Mouse (Mus musculus): Measurements from ENCODE around the gene Gdf9.

The Gdf9 gene

DNA sequence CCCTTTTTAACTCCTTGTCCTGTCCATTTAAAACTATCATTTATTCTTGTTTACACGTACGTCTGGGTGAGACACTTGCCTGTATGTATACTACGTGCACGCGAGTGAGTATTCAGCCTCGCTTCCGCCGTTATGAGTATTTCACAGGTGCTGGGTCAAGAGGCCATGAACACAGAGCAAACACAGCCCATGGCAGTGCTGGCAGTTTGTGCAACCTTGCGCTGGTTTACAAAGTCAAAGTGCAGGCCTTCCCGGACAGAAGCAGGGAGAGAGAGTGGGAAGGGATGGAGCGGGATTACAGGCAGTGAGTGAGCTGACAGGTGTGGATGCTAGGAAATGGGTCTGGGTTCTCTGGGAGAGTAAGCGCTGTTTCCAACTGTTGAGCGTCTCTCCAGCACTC, 15.4 kb downstream of the Gdf9 start:
- DNase-seq: no peak

DNA sequence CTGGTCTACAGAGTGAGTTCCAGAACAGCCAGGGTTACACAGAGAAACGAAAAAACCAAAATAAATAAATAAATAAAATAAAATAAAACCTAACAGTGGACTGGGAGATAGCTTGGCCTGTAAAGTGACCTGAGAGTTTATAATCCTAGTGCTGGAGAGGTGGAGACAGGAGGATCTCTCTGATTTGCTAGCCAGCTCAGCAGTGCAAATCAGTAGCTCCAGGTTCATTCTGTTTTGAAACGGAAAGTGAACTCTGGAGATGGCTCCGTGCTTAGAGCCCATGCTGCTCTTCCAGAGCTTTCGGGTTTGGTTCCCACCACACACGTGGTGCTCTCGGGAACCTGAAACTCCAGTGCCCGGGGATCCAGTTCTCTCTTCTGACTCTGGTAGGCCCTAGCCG, 17.2 kb downstream of the Gdf9 start:
- no peak for DNase-seq

DNA sequence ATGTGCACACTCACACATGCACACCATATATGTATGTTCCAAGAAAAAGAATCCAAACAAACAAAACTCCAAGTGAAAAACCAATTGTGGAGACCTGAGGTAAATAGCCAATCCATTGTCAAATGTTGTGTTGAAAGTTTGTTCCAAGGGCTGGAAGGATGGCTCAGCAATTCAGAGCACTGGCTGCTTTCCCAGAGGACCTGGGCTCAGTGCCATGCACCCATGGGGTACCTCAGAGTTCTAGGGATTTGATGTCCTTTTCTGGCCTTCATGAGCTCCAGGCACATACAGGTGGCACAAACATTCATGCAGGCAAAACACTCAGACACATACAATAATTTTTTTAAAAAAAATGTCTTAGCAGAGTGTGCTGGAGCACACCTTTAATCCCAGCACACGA, 17.7 kb downstream of the Gdf9 start:
- no peak for DNase-seq

DNA sequence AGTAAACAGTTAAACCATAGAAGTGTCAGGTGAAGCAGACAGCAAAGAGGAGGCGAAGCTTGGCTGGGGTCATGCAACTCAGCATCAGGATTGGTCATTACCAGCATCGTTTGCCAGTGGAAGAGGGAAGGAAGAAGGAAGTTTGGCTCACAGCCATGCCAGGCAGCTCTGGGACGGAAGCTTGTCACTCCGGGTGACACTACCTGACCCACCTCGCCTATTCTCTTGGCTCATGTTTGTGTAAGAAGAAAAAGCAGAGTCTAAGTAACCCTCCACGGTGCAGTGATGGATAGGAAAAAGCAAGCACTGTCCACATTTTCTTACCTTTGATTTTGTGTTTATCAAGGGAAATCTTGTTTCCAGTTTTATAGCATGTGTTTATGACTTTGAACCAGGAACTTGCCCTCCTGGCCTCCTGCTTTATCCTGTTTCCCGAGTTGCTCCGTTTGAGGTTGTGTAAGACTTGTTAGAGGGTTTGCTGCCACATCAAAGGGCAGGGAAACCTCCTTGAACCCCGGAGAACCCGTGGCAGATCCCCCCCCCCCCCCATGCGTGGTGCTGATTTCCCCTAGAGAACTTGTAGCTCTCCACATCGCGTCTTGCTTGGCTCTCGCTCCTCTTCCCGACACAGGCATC, 19.4 kb downstream of the Gdf9 start:
- DNase-seq: no peak

DNA sequence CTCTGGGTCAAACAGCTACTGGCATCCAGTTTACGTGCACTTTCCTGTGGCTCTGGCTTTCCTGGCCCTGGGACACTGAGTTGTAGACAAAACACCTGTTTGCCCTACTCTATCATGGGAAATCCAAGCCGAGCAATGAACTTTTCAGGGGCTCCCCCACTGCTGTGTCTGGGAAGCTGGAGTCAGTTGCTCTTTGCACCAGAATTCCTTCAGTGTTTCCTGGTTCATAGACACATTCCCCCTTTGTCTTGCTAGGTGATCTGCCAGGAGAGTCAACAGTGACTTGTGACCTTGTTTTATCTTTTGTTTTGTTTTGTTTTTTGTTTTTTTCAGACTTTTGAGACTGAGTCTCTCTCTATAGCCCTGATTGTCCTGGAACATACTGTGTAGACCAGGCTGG, 20.5 kb downstream of the Gdf9 start:
- no peak for DNase-seq

DNA sequence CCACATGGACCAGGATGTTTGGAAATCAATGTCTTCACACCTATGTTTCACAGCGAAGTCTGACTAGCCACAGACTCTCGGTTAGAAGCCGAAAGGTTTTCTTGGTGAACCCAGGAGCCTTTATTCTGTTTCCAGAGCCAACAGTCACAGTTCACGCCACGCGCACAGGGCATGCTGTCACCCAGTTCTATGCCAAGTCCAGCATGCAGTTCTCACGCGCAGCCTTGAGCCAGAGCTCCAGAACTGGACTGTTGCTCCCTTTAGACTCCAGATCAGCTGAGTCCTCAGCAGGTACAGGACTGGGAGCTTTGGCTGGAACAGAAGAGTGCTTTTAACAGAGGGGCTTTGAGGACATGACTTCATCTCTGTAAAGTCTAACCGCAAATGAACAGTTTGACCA, 21.6 kb downstream of the Gdf9 start:
- no peak for DNase-seq

DNA sequence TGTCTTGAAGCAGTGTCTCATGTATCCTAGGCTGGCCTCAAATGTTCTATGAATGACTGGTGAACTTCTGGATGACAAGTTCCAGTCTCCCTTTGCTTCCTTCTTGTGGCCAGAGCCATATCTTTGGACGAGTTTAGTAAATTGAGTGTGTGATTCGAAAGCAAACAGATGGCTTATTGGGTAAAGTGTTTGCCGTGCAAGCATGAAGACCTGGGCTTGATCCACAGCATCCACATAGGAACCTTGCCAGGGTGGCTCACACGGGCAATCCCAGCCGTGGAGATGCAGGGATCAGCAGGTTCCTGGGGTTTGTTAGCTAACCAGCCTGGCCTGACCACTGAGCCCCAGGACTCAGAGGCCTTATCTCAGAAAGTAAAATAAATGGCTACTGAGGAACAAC, 22.2 kb downstream of the Gdf9 start:
- no peak for DNase-seq

DNA sequence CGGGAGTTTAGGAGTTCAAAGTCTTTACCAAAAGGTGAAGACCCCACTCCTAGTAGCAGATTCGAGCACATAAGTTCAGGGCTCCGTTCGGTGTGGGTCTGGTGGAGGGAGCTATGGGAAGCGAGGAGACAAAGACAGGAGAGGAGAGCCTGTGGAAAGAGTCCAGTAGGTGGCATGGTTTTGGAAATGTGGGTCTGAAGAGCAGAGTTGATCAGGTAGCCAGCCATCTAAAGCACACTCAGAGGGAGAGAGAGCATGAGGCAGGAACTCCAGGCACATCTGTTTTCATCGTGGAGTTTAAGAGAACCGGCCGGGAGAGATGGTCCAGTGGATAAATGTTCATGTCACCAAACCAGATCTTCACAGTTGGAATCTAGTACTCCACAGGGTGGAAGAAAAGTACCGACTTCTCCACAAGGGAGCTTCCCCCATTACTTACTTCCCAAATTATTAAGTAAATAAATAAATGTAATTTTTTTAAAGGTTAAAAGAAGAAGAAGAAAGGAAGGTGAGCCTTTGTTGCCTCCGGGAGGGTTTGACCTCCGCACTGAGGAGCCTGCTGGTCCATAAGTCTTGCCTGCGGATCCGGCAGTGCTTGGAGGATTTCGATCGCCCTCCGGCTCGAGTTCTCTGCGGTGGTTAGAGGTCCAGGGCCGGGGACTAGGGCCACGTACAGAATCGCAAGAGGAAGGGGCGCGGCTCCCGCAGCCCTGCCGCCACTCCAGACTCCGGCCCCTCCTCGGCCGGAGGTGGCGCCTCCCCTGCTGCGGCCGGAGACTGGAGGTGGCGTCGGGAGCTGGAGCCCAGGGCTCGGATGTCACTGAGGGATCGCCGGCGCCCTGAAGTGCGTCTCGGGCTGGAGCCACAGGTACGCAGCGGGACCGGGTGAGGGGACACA, 25.9 kb downstream of the Gdf9 start, which contains the start of the genes Gm10447 and Shroom1:
Gm10447 (minus strand) TSS at position 637 of the 898 bp plus-strand sequence.
Shroom1 (plus strand) TSS at position 732 of the 898 bp plus-strand sequence.
- peak; percentile 82 for DNase-seq

DNA sequence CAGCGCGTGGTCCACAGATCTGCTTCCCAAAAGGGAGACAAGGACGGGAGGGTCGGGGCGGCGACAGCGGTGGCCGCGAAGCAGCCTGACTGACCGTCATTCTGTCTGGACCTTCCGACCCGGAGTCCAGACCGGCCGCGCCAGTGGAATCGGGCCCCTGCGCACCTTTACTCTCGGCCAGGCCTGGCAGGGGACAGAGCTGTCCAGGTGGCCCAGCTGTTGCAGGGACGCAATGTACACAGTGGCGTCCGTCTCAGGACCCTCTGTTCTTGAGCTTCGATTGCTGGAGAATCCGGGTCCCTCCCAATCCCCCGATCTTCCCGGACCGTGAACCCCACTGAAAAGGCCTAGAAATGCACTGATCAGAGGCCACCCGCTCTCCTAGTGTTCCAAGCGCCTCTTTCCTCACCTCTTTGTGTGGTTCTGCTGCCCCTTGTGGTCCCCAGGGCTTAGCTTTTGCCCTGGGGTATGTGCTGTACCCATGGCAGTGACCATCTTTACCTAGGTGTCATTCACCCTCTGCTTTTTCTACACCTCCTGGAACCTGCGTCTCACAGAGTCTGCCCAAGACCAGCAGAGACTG, 26.6 kb downstream of the Gdf9 start:
- DNase-seq: peak; percentile 44

DNA sequence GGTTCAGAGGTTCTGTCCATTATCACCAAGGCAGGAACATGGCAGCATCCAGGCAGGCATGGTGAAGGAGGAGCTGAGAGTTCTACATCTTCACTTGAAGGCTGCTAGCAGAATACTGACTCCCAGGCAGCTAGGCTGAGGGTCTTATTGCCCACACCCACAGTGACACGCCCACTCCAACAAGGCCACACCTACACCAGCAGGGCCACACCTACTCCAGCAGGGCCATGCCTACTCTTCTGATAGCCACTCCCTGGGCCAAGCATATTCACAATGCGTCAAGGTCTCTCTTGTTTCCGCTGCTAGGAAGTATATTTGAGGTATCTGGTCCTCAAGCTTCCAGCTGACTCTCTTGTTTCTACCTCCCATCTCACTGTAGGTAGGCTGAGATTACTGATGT, 28.2 kb downstream of the Gdf9 start:
- no peak for DNase-seq

DNA sequence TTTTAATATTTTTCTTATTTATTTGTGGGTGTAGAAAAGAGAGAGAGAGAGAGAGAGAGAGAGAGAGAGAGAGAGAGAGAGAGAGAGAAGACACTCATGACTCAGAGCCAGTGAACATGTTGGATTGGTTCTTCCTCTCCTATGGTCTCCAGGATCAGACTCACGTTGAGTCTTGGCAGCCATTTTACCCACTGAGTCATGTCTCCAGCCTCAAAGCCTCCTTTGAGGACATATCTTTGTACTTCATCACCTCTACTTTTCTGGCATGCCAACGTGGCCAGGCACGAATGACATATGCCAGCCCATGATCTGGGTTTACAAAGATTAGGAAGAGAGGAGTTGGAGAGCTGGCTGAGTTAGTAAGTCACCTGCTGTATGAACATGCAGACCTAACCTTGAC, 29.4 kb downstream of the Gdf9 start:
- DNase-seq: no peak

DNA sequence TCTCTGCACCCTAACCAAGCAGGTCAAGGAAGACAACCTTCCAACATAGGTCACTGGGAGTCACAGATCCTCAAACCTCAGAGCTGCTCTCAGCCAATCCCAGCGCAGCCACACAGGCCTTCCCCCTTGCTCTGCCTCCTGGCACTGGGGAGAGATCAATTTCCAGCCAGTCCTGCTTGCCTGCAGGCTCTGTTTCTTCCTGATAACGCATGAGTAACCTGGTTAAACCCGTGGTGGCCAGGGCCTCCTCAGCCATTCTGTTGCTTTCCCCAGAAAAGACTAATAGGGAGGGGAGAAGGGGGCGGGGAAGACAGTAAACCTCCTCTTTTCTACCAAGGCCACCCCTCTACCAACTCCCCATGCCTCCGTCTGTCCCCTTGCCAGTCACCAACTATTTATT, 30.9 kb downstream of the Gdf9 start:
- no peak for DNase-seq

DNA sequence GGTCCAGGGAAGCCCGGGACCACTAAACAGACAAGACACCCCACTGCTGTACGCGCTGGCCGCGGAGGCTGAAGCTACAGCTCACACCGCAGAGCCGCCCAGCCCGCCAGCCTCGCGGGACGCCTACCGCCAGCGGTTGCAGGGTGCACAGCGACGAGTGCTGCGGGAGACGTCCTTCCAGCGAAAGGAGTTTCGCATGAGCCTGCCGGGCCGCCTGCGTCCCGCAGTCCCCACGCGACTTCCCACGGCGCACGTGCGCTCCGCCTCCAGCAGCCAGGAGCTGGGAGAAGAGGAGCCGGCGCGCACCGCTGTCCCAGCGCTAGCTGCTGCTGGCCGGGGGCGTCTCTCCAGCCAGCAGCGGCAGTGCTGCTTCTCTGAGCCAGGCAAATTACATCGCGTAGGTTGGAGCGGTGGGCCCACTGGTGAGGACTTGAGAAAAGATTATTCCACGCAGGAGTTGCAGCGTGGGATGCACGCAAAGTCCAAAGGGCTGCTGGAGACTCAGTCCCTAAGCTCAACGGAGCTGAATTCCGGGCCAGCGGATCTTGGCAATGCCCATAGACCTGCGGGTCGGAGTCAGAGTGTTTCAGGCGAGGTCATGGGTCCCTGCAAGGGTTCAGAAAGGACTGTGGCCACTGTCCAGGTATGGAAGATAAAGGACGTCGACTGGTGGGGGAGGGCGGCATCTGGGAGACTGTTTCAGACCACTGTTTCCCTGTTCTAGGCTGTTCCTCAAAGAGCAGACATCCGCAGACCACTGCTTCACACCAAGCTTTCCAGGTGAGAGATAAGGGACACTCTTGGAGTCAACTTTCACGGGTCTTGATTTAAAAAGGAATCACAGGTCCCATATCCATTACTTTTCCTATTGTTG, 33.0 kb downstream of the Gdf9 start:
- peak; percentile 71 for DNase-seq

DNA sequence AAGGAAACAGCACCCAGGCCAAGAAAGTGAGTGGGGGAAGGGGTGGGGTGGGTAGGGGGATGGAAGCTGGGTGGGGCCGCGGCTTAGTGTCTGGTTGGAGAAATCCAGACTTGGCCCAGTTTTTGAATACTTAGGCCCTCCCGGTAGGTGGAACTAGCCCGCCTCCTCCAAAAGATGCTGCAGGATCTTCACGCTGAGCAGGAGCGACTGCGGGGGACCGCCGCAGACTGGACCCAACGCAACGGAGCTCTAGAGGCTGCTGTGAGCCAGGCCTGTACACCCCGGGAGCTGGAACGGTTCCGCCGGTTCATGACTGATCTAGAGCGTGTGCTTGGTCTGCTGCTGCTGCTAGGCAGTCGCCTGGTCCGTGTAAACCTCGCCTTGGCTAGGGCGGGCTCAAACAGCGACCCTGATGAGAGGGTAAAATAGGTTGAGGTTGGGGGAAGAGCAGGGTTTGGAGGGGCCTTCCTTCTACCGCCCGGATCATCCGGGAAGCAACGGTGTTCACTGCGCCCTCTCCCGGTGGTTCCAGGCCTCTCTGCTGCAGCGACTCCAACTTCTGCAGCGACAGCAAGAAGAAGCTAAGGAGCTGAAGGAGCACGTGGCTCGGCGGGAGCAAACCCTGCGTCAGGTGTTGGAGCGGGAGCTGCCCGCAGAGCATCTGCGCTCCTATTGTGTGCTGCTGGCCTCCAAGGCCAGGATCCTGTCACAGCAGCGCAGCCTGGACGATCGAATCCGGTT, 35.6 kb downstream of the Gdf9 start:
- peak; percentile 90 for DNase-seq

DNA sequence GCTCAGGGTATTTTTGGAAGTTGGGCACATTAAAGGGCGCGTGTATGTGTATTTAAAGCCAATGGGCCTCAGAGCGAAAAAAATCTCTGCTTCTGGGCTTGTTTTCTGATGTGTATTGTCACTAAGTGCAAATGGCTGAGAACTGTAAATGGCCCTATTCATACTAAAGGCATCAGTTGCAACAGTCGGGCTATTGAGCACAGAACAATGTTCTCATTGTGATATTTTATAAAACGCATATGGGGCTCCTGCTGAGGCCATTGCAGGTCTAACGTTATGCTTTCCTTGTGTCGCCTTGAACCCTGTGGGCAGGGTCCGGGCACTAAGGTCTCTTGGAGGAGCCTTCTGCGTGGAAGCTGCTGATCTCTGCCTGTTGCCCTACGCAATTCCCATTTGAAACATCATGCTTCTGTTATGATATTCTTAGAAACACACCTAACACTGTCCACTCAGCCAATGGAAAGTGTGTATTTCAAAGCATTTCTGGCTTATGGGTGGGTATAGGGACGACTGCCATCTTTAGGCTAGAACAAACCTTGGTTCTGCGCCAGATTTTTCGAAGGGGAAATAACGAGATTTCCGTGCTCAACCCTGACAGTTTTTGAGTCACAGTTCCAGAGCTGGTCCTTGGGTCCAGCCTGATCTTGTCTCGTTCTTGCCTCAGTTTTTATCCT, 38.6 kb downstream of the Gdf9 start:
- DNase-seq: no peak

DNA sequence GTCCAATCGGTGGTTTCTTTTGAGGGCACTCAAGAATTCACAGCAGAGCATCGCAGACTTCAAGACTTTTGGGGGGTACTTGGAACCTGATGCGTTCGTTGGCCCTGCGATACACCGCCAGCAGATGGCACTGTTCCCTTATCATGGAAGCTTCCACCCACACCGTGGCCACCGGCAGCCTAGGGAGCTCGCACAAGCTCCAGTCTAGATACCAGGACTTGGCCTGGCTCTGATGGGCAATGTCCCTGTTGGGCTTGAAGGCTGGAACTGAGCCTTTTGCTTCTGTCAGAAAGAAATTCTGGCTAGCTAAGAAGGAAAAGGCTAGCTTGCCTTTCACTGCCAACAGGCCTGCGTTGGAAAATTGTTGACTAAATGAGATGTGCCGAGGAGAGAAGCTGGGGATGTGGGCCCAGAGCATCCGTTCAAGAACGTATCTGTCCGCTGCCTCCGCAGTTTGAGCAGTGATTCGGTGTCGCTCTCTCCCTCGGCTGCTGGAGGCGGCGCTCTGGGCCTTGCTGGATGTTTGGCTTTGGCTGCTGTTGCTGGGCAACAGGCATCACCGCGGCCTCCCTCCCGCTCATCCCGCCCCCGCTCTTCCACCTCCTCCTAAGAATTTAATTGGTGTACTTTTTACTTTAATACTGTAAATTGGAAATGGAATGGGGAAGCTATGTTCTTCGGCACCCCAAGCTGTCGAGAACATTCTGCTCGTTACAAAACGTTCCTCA, 39.3 kb downstream of the Gdf9 start, which contains the start of gene Gm9837:
Gm9837 (minus strand) TSS at position 512 of the 728 bp plus-strand sequence.
- peak; percentile 95 for DNase-seq

DNA sequence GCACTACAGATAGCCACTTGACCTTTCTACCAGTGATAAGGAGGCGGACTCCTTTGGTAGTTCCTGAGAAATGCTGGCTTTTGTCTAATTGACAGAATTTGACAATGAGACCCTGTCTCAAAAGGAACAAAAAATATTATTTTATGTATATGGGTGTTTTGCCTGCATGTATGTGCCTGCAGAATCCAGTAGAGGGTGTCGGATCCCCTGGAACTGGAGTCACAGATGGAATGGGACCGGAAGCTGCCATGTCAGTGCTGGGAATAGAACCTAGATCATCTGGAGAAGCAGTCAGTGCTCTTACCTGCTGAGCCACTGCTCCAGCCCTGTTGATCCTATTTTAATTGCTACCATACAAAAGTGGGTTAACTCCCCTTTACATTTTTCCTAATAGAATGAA, 41.9 kb downstream of the Gdf9 start:
- DNase-seq: no peak

DNA sequence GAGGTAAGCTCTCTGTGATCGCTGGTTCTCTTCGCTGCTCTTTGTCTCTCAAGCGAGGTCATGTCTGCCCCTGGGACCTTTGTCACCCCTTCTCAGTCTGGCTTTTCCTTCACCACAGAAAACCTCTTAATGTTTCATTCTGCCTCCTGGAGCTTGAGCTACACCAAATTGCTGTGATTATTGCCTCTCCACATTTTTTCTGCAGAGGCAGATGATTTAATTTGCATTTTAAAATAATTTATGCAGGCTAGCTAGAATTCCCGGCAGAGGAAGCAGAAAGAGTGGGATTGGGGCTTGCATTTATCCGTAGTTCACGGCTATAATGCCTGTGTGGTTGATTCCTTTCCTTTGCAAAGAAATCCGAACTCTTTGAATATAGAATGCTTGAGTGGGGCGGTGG, 44.8 kb downstream of the Gdf9 start:
- no peak for DNase-seq

DNA sequence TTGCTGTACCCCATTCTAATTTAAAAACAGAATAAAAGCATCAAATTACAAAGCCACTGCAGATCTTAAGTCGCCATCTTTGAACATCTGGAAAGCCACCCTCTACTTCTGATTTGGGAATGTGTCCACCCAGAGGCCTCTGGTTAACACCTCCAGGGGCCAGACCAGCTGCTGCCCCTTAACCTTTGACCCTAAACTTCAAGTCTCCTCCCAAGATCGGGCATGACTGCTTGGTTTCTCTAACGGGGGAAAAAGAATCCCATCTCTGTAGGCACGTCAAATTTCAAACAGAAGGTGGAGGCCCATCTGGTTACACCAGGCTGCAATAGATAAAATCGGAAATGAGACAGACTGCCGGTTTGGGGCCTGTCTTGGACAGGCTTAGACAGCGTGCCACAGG, 47.0 kb downstream of the Gdf9 start:
- no peak for DNase-seq

DNA sequence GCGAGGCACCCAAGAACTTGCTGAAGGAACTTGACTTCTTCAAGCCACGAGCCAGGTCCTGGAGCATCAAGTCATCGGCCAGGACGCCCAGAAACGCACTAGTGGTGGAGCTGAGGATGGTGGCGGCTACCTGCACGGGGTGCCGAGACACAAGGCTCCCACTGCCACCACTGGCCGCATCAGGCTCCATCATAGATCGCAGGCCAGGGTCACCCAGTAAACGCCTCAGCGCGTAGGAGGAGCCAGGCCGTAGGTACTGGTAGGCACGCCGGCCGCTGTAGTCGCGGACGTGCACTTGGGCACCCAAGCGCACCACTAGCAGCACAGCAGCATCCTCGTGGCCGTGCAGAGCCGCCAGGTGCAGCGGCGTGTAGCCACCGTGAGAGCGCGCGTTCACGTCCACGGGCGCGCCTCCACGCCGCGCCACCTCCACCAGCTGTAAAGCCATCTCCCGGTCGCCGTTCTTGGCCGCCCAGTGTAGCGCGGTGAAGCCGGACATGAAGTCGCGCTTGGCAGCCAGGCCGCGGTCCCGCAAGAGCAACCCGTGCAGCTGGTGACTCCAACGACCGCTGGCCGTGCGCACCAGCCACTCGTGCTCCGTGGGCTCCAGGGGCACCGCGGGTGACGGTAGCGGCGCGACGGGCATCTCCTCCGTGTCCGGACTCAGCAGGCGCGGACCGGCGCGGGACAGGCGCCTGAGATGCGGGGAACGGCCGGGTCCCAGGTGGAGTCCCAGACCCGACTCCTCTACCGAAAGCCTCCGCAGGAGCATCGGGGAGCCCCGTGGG, 47.8 kb downstream of the Gdf9 start:
- no peak for DNase-seq

Measured in embryo, embryonic 11 days (tissue).